Mouse (Mus musculus) cerebral cortex, adult 2 months (tissue): Measurements from ENCODE around the gene Ap5z1.

Experiments
- WGBS: fragments of 180-500 bp; shearing (Covaris S2); methylation state at CpG from one replicate; pipeline ENCODE4 v1.1.7; 2018; 5-methylcytosine and 5-hydroxymethylcytosine counted together

Gene Ap5z1

DNA sequence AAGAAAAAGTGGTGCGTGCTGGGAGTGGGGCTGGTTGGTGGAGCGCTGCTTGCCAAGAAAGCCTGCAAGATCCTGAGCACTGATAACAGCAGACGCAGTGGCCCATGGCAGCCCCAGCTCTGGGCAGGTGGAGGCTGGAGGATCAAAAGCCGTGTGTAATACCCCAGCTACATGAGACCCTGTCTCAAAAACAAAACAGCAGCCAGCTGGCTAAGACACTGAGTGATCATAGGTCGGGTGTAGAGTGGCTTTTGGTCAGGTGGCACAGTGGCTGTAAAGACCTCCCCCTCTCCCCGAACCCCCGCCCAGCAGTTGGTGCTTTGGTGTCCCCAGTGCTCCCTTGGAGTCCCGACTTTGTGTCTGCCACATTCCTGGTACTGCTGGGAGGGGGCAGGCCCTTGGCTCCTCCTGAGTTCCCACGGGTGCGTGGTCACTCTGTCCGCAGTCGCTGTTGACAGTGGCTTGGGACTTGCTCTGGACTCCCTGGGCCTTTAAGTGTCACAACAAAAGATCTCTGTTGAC lies 23.8 kb upstream of the Ap5z1 start:
- WGBS = 15% methylated on average over 12 of the region's 12 CpGs

DNA sequence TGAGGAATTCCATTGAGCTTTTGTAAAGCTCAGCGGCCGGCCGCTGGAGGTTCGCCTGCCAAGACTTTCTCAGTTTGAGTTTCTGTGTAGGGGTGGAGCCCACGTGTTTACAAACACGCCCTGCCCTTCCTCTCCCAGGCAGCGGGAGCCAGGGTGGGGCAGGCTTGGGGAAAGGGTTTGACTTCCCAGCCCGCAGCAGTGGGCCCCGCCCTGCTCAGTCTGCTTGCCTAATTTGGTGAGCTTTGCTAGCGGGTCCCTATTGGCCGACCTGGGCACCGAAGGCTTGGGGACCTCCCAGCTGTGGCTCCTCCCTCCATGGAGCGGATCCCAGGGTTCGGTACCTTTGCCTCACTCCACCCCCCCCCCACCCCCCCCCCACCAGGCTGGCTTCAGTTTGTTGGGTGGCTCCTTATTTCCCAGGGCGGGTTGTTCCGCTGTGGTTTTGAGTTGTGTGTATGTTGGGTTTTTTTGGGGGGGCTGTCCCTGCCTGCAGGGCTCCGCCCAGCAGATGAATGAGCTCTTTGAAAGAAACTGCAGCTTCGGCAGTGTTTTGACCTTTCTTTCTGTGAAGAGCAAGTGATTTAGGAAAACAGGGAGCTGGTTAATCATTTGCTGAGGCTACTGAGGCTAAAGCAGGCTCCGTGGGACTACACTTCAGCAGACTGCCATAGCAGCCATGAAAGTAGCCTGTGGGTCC lies 23.1 kb upstream of the Ap5z1 start:
- WGBS = 5% methylated on average over 19 of the region's 19 CpGs

DNA sequence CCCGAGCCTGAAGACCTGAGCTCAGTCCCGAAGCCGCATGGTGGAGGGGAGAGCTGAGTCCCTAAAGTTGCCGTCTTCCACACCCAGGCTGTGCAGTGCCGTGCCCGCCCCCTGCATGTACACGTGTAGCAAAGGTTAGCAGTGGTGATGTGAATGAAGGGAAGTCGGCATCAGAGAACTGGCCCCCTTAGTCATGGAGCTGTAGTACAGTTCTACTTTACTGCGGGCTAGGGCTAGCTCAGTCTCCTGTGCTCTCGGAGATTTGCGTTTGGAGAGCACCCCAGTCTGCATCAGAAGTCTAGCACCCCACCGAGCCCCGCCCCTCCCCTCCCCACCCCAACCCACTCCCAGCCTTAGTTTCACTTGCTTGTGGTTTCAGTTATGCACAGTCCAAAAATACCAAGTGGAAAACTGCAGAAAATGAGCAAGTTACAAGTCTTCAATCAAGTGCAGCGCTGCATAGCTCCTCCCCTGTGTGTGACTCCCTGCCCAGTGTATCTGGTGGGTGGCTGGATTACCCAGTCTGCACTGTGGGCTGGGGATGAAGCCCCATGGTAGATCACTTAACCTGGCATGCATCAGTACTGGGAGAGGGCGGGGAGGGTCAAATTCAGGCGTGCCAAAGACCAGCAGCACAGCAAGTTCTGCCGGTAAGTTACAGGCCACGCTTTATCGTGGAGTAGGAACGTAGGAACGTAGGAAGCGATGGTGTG lies 22.3 kb upstream of the Ap5z1 start:
- WGBS = 49% methylated on average over 22 of the region's 22 CpGs

DNA sequence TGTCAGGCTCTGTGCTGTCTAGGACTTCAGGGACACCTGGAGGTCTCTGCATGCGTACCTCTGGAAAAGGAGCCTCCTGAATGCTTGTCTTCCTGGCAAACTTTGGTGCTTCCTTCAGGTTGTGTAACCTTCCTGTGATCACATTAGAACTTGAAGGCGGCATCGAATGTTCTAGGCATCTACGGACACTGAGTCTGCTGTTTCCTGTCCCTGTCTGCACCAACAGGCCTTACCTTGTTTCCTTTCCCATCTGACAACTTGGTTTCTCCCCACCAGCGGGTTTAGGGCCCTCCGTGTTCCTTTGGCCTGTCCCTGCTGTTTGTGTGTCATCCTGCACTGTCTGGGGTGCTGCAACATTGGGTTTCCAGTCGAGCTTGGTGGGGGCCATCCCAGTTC lies 21.7 kb upstream of the Ap5z1 start:
- WGBS = 71% methylated on average over 7 of the region's 7 CpGs

DNA sequence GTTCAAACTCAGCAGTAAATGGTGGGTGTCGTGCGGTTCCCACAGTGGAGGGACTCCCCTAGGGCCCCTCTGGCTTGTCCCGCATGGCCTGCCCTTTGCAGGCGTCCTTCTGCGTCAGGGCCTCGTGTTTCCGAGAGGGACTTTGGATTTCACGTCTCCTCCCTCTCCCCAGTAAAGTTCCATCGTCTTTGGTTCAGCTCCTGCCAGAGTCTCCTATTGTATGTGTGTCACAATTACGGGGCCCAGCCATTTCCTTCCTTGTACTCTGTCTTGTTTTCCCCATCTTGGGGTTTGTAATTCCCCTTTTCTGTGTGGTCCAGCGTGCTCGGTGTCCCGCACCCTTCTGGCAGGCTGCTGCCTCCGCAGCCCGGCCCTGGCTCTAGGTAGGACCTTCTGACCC lies 20.2 kb upstream of the Ap5z1 start:
- 66% methylated on average over 15 of the region's 15 CpGs for WGBS

DNA sequence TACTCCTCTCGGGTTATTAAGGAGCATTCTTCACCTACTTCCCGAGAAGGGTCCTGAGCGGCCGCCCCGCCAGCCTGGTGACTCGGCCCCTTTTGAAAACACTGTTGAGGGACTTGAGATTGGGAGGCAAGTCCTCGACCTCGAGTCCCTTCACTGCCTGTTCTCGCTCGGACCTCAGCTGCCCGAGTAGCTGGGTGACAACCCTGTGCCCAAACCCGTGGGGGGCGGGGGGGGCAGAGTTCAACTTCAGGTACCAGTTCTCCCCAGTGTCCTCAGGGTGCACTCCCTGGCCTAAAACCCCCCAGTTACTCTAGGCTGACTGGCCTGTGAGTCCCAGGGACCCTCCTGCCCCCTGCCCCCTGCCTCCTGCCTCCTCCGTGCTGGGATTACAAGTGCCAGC lies 19.8 kb upstream of the Ap5z1 start:
- WGBS = 78% methylated on average over 14 of the region's 14 CpGs

DNA sequence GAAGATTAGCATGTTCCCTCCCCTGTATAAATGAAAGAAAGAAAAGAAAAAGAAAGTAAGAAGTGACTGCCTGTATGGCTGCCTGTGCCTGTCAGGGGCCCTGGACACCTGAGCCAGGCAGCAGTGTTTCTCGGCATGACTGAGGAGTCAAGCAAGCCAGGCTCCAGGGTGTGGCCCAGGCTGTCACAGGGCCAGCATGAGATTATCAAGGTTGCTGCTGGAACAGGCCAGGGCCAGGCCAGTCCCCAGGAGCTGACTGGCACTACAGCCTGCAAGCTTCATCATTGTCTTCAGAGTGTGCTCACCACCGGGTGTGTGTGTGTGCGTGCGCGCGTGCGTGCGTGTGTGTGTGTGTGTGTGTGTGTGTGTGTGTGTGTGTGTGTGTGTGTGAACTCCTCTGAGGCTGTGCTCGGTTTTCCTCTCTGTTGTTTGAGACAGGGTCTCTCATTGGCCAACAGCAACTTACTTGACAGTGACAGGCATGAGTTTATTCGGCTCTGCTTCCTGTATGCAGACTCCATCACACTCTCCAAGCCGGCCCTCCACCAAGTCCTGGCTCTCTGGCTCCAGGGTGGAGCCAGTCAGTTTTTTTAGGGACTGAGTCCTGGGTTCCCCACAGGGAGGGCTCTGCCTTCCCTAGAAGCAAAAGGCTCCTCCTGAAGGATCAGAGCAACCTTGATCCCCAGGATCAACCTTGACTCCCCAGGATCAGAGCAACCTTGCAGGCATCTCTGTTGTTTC lies 18.8 kb upstream of the Ap5z1 start:
- 66% methylated on average over 11 of the region's 11 CpGs for WGBS

DNA sequence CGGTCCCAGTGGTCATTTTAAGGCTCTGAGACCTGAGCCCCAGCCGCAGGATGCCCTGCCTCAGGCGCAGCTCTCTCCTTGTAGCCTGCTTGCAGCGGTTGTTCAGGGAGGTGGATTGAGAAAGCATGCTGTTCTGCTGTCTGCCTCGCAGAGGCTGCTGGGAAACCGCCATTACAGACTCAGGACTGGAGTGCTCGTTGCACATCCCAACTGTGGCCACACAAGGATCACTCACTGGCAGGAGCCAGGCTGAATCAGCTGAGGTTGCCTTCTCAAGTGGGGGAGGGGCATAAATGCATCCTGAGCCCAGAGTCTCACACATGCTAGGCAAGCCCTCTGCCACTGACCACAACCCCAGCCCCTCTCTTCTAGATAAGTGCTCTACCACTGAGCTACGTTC lies 18.0 kb upstream of the Ap5z1 start:
- 46% methylated on average over 8 of the region's 8 CpGs for WGBS

DNA sequence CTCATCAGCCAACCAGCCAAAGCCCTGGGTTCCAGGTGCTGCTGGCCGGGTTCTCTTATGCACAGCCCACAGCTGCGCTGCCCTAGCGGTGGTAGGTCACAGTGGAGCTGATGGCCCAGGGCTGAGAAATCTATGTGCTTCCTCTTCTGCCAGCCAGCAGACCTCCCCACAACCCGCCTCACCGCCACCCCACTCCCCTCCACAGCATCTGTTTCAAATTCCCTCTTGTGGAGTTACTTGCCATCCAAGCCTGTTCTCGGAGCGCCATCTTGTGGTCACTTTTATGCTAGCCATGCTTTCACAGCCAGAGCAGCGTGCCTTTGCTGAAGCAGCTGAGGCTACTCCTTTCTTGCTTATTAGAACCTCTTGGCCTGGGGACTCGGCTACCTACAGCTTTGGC lies 15.7 kb upstream of the Ap5z1 start:
- 6% methylated on average over 9 of the region's 9 CpGs for WGBS

DNA sequence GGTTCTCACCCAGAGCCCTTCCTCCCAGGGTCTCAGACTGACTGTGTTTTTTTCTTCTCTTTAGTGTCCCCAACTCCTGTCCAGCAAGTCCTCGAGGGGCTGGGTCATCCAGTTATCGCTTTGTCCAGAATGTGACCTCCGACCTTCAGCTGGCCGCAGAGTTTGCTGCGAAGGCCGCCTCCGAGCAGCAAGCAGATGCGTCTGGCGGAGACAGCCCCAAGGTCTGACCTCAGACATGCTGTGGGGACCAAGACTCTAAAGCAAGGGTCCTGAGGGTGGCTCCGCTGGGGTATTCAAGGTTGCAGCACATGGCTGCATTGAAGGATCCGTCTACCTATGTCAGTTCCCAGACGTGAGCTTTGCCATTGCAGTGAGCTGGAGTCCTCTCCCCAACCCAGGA lies 15.1 kb upstream of the Ap5z1 start:
- 82% methylated on average over 12 of the region's 12 CpGs for WGBS

DNA sequence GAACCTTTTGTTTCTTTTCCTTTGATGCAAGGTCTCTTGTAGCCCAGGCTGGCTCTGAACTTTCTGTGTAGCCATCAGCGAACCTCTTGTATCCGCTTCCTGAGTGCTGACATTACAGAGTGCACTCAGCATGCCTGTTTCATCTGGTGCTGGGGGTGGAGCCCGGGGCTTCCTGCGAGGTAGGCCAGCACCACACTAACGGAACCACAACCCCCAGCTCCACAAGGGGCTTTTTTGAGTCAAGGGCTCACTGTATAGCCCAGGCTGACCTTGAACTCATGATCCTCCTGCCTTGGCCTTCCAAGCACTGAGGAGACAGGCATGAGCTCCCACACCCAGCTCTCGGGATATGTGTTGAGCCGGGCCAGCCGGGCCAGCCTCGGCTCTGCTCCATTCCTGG lies 12.9 kb upstream of the Ap5z1 start:
- WGBS = 94% methylated on average over 9 of the region's 9 CpGs

DNA sequence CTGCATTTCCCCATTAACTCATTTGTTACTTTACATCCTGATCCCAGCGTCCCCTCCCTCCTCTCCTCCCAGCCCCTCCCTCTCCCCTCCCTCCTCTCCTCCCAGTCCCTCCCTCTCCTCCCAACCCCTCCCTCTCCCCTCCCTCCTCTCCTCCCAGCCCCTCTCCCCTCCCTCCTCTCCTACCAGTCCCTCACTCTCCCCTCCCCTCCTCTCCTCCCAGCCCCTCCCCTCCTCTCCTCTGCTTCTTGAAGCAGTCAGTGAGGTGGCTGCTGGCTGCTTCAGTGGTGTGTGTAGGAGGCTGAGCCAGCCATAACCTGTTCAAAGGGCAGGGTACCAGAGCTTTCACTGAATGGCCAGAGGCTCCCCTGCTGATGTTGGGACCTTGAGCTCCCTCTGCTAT lies 12.0 kb upstream of the Ap5z1 start:
- WGBS = no CpG with 5 or more reads among the region's 1 CpGs

DNA sequence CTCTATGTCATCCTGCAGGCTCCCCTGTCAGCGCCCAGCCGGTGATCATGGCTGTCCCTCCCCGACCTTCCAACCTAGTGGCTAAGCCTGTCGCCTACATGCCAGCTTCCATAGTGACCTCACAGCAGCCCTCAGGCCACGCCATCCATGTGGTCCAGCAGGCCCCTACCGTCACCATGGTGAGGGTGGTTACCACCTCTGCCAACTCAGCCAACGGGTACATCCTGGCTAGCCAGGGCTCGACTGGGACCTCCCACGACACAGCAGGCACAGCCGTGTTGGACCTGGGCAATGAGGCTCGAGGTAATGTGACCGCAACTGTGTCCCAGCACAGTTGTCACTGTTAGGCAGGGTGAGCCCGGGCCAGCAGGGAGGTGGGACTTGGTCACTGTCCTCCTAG lies 10.0 kb upstream of the Ap5z1 start:
- WGBS = 93% methylated on average over 13 of the region's 13 CpGs

DNA sequence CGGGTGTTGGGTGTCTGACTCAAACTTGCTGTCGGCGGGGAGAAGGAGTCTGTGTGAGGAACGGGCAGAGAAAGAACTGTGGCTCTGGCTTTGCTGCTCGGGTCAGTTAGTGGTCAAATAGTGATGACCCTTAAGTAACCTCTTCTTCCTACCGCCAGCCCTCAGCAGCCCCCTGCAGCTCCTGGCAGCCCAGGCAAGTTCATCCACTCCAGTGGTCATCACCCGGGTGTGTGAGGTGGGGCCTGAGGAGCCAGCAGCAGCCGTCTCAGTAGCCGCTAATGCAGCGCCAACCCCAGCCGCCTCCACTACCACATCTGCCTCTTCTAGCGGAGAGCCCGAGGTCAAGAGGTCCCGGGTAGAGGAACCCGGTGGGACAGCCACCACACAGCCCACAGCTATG lies 7.4 kb upstream of the Ap5z1 start:
- whole genome bisulfite sequencing = 70% methylated on average over 15 of the region's 15 CpGs

DNA sequence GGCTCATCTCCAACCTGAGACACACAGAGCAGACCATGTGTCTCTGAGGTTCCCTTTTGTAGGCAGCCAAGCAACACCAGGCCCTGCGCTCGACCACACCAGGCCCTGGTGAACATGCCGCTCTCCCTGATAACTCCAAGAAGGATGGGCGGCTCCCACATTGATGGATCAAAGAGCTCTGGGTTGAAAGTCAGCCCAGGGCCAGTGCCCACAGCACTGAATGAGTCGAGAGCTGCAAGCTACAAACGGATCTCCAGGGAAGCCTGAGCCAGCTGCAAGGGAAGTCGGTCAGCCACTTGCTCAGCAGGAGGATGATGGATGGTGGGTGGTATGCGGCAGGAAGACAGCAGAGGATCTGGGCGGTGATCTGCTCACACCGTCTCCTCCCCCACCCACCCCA lies 6.4 kb upstream of the Ap5z1 start:
- WGBS = 33% methylated on average over 10 of the region's 10 CpGs

DNA sequence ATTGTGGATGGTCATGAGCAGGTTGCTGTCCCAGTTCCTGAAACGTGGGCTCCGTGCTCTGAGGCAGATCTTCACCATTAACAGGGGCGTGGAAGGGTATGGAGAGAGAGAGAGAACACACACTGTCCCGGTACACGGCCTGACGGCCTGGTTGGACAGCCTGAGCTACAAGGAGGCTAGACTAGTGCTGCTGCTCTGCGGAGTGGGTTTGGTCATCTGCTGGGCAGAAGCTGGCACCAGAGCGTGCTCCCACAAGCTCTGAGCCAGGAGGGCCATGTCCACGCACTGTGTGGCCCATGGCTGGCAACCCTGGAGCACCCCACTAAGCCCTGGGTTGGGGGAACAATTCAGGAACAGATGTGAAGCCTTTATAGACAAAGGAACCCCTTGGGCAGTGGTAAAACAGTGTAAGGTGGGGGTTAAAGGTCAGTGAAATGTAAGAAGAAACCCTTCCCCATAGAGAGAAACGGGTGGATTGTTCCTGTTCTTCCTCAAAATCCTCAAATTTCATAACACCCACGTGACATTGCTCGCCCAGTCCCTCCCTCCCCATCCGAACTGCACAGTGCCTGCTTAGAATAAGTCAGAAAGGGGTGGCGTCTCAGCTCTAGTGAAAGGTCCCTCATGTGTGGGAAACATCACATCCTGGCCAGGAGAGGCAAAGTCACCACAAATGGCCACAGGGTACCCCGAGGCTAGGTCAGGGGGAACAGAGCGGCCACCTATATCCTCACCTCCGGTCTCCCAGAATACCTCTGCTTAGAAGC lies 4.8 kb upstream of the Ap5z1 start:
- WGBS = 81% methylated on average over 17 of the region's 17 CpGs

DNA sequence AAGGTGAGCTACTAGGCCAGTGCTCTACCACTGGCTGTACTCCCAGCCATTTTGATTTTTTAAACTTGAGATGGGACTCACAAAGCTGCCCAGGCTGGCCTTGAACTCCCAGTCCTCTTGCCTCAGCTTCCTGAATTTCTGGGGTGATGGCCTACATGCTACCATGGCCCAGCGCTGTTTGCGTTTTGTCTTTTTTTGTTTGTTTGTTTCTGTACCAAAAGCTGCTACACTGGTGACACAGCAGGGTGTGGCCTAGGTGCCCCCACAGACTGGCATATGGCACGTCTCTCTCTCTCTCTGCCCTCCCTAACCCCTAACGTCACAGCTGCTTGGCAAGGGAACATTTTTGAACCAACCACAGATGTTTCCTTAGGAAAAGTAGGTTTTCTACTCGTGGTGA lies 3.9 kb upstream of the Ap5z1 start:
- 61% methylated on average over 5 of the region's 5 CpGs for WGBS

DNA sequence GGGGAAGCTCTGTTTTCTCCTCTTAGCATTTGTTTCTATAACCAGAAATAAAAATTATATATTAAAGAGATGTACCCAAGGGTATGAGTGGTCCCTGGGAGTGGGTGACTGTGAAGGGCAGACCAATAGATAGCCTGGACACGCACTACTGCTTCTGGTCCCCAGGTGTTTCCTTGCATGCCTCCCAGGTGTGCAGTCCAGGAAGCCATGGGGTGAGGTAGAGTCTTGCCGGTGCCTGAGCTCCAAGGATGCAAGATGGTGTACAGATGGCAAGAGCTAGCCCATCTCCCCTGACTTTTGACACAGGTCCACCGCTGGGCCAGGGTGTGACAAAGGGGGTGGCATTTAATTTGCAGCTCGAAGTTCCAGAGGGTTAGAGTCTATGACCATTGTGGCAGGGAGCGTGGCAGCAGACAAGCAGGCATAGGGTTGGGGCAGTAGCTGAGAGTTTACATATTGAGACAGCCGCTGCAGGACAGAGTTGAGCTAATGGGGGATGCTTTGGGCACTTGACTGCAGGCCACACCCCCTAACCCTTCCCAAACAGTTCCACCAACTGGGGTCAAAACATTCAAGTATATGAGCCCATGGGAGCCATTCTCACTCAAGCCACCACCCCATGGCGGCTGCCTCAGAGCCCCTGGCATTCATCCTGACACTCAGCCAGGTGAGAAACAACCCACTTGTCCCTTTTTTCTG lies 1.7 kb upstream of the Ap5z1 start:
- 96% methylated on average over 7 of the region's 7 CpGs for WGBS

DNA sequence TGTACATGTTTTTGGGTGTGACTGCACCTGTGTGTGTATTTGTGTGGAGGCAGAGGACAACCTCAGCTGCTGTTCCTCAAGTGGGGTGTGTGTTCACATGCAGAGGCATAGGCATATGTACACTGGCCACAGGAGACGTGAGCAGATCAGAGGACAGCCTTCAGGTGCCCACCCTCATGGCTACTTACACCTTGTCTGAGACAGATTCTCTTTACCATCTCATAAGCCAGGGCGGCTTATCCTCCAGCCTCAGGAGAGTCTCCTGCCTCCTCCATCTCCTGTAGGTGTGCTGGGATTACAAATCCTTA lies 1.1 kb upstream of the Ap5z1 start:
- 93% methylated on average over 2 of the region's 2 CpGs for WGBS

DNA sequence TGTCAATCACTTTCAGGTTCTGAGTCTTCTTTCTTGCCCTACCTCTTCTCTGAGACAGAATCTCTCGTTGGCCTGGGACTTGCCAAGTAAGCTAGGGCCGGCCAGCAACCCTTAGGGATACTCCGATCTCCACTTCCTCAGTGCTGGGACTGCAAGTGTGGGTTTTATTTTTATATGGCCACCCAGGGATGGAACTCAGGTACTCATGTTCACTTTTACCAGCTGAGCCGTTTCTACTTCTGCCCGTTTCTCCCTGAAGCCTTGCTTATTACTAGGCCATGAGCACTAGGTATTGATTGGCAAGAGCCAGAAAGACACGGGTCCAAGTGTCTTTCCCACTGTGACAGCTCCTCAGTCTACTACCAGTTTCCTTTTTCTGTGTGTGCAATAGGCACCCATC lies 733 bp upstream of the Ap5z1 start:
- 72% methylated on average over 6 of the region's 6 CpGs for WGBS

DNA sequence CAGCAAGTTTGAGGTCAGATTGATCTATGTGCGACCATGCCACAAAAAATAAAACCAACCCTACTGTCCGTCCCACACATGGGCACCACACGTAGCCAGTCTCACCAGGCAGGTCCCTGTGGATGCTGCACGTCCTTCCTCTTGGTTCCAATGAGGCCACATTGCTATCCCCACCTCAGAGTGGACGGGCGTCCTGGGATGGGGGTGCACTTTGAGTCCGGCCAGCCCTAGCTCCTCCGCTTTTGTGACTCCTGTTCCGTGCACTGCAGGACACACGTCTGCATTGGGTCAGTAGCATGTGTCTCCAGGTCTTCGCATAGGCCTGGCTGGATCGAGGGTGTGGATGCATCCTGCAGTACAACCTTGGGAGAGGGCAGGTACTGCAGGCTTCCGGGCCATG lies 4.6 kb downstream of the Ap5z1 start:
- WGBS = 96% methylated on average over 13 of the region's 13 CpGs

DNA sequence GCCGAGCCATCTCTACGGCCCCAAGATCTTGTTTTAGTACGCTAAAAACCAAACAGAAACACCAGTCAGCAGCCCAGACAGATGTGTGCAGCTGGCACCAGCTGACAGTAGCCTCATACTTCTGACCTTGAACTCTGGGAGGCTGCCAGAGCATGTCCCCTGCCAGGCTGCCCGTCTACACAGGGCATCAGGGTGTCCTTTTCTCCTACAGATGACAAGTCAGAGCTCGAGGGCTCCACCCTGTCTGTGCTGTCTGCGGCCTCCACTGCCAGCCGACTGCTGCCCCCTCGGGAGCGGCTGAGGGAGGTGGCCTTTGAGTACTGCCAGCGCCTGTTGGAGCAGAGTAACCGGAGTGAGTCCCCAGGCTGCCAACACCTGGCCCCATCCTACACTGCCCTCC lies 6.1 kb downstream of the Ap5z1 start:
- 91% methylated on average over 11 of the region's 11 CpGs for WGBS
